Mouse (Mus musculus): ENCODE measurements at regions not wholly inside any gene's neighbourhood (a gene's known extent, or its start where the extent isn't known, plus 50 kb on each side); places are given as distances from the start of the nearest gene placed in this dataset.

DNA sequence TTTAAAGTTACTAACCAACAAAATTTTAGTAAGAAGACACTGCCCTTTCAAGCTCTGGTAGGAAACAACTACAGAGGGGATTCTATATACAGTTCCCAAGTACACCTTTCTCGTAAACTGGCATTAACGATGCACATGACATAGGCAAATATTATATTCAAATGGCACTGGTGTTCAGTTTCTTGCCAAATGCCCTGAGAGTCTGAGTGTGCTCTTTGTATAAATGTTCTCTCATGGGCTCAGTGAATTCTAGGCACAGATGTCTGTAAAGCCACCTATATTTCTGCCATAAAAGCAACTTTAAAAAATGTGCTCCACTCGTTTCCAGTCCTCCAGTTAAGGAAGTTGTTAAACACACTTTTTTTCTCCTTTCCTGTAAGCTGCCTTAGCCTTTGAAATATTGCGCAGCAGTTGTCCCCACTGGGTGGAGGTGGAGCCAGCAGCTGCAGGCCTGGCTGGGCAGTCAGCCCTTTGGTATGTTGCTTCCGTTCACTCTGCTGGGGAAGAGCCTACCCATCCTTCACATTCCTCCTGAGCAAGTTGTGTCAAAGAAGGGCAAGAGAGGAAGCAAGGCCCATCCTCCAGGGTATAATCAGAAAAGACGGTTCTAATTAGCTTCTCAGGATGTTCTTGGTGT, 347.4 kb upstream of the Actbl2 start:
- peak overlapping the region; percentile 42 for H3K27ac ChIP-seq (replicated peaks; ENCODE audit: low read depth, low read length)
- peak; percentile 64 for DNase-seq (ENCODE audit: low spot score)
- peak; percentile 84 for ATAC-seq (ENCODE audit: insufficient number of reproducible peaks, low FRiP score, low TSS enrichment, low read depth)
- H3K4me3 ChIP-seq (ENCODE audit: low read depth, low read length): no peak overlapping the region
- H3K4me1 ChIP-seq (ENCODE audit: control insufficient read depth, insufficient read depth, low read length): peaks cover 15% of the 10 kb centered on the region
- no peaks in the 10 kb centered on the region for H3K9me3 ChIP-seq (ENCODE audit: control insufficient read depth, low read length)
- WGBS: 20% methylated on average over 6 of the region's 6 CpGs
- no peak overlapping the region for H3K4me2 ChIP-seq (ENCODE audit: low read depth, severe bottlenecking)
- no peaks in the 10 kb centered on the region for H3K36me3 ChIP-seq (ENCODE audit: control insufficient read depth, insufficient read depth, low read length)
- no peaks in the 10 kb centered on the region for H3K27me3 ChIP-seq (ENCODE audit: control insufficient read depth, insufficient read depth, low read length)
- no peak overlapping the region for H3K9ac ChIP-seq (ENCODE audit: low read length)

DNA sequence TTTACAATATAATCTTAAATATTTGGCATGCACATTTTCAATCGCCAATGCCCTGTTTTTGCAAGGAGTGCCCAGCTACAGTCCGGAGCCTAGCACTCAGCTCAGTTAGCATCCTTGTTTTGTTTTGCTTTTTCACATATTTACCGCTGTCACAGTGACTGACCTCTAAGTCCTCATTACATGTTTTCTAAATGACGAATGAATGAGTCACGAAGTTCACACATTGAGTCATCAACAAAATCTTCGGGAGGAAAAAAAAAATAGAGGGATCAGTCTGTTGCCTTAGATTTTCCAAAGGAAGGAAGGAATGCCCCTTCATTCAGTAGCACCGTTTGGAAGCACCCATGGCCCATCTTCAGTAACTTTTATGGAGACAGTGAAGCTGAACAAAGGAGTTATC, 342.9 kb upstream of the Actbl2 start:
- DNase-seq (ENCODE audit: low spot score) (no peak), ATAC-seq (ENCODE audit: insufficient number of reproducible peaks, low FRiP score, low TSS enrichment, low read depth) (no peak)
- Histone ChIP-seq H3K27ac (replicated peaks; ENCODE audit: low read depth, low read length) (no peak overlapping the region), H3K27me3 (ENCODE audit: control insufficient read depth, insufficient read depth, low read length) (no peaks in the 10 kb centered on the region), H3K36me3 (ENCODE audit: control insufficient read depth, insufficient read depth, low read length) (no peaks in the 10 kb centered on the region), H3K4me2 (ENCODE audit: low read depth, severe bottlenecking) (no peak overlapping the region), H3K4me1 (ENCODE audit: control insufficient read depth, insufficient read depth, low read length) (peaks cover 11% of the 10 kb centered on the region), H3K9ac (ENCODE audit: low read length) (no peak overlapping the region), H3K4me3 (ENCODE audit: low read depth, low read length) (no peak overlapping the region), H3K9me3 (ENCODE audit: control insufficient read depth, low read length) (no peaks in the 10 kb centered on the region)
- WGBS: 90% methylated on average over 7 of the region's 7 CpGs

DNA sequence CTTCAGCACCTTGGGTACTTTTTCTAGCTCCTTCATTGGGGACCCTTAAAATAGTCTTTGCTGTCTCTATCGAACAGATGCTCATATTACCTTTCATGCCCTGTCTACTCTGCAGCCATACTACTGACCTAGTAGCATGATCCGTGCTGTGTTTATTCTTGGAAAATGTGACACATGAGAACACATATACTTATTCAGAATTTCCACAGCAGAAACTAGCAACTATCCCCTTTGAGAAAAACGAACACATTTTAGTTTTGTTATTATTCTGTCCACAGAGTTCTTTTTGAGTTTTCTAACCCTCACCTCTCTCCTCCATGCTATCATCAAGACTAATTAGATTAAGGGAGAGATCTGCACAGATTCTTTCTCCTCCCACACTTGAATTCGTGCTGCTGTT, 341.6 kb upstream of the Actbl2 start:
- Histone ChIP-seq H3K27me3 (ENCODE audit: control insufficient read depth, insufficient read depth, low read length) (no peaks in the 10 kb centered on the region), H3K9ac (ENCODE audit: low read length) (no peak overlapping the region), H3K4me1 (ENCODE audit: control insufficient read depth, insufficient read depth, low read length) (no peaks in the 10 kb centered on the region), H3K36me3 (ENCODE audit: control insufficient read depth, insufficient read depth, low read length) (no peaks in the 10 kb centered on the region), H3K4me3 (ENCODE audit: low read depth, low read length) (no peak overlapping the region), H3K9me3 (ENCODE audit: control insufficient read depth, low read length) (no peaks in the 10 kb centered on the region), H3K4me2 (ENCODE audit: low read depth, severe bottlenecking) (no peak overlapping the region), H3K27ac (replicated peaks; ENCODE audit: low read depth, low read length) (no peak overlapping the region)
- ATAC-seq (ENCODE audit: insufficient number of reproducible peaks, low FRiP score, low TSS enrichment, low read depth): no peak
- 84% methylated on average over 4 of the region's 4 CpGs for WGBS
- no peak for DNase-seq (ENCODE audit: low spot score)

DNA sequence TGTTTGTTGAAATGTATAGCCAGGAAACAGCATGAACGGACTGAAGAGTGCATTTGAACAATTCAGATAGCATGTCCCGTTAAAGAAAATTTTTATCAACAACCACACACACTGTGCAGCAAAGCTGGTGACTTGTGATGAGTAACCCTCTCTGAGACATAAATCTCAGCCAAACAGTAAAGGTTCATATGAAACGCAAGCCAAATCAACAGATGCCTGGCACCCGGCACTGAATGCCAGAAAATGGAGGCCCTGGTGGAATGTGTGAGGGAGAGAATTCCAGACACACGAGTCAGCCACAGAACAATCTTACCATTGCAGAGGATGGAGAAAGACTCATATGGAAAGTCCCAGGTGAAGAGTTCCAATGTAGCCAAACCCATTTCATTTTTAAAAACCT, 341.1 kb upstream of the Actbl2 start:
- Histone ChIP-seq H3K36me3 (ENCODE audit: control insufficient read depth, insufficient read depth, low read length) (no peaks in the 10 kb centered on the region), H3K9ac (ENCODE audit: low read length) (no peak overlapping the region), H3K4me1 (ENCODE audit: control insufficient read depth, insufficient read depth, low read length) (no peaks in the 10 kb centered on the region), H3K27ac (replicated peaks; ENCODE audit: low read depth, low read length) (no peak overlapping the region), H3K9me3 (ENCODE audit: control insufficient read depth, low read length) (no peaks in the 10 kb centered on the region), H3K4me3 (ENCODE audit: low read depth, low read length) (no peak overlapping the region), H3K27me3 (ENCODE audit: control insufficient read depth, insufficient read depth, low read length) (no peaks in the 10 kb centered on the region), H3K4me2 (ENCODE audit: low read depth, severe bottlenecking) (no peak overlapping the region)
- ATAC-seq (ENCODE audit: insufficient number of reproducible peaks, low FRiP score, low TSS enrichment, low read depth) (no peak), DNase-seq (ENCODE audit: low spot score) (no peak)
- 78% methylated on average over 5 of the region's 5 CpGs for WGBS

DNA sequence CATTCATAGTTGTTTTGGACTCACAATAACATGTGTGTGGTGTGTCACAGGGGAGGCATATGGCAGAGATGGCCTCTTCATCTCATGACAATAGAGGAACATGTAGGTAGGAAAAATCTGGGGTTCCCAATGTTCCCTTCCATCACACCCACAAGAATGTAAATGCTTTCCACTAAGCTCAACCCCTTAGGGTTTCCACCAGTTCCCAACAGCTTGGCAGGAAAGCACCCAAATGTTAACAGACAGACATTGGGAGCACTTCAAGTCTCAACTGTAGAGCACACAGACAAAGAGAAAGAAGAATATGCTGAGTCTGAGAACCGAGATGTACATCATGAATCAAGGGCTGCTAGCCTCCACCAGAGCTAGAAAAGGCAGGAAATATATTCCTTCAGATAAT, 339.7 kb upstream of the Actbl2 start:
- H3K4me3 ChIP-seq (ENCODE audit: low read depth, low read length): no peak overlapping the region
- DNase-seq (ENCODE audit: low spot score): no peak
- H3K36me3 ChIP-seq (ENCODE audit: control insufficient read depth, insufficient read depth, low read length): no peaks in the 10 kb centered on the region
- no peaks in the 10 kb centered on the region for H3K4me1 ChIP-seq (ENCODE audit: control insufficient read depth, insufficient read depth, low read length)
- no peak overlapping the region for H3K9ac ChIP-seq (ENCODE audit: low read length)
- no peaks in the 10 kb centered on the region for H3K27me3 ChIP-seq (ENCODE audit: control insufficient read depth, insufficient read depth, low read length)
- no peak overlapping the region for H3K27ac ChIP-seq (replicated peaks; ENCODE audit: low read depth, low read length)
- ATAC-seq (ENCODE audit: insufficient number of reproducible peaks, low FRiP score, low TSS enrichment, low read depth): no peak
- no peak overlapping the region for H3K4me2 ChIP-seq (ENCODE audit: low read depth, severe bottlenecking)
- WGBS: 70% methylated on average over 1 of the region's 1 CpGs
- H3K9me3 ChIP-seq (ENCODE audit: control insufficient read depth, low read length): no peaks in the 10 kb centered on the region

DNA sequence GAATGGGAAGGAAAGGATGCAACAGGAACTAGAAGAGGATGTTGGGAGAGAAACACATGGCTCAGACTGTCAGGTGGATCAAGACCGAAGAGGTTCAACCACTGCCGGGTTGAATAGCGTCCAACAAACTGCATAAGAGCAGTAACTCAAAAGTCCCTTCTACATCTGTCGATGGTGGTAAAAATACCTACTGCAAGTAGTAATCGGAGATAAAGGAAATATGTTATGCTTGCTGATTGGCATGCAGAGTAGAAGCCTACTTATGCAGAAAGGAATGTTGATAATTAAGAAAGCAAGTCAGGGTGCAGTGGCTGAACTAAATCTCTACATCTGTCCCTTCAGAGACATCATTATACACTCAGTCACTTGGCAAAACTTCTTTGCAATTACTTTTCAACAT, 330.9 kb upstream of the Actbl2 start:
- no peak for DNase-seq (ENCODE audit: low spot score)
- 94% methylated on average over 5 of the region's 5 CpGs for WGBS
- ATAC-seq (ENCODE audit: insufficient number of reproducible peaks, low FRiP score, low TSS enrichment, low read depth): no peak
- no peak overlapping the region for H3K9ac ChIP-seq (ENCODE audit: low read length)
- no peaks in the 10 kb centered on the region for H3K36me3 ChIP-seq (ENCODE audit: control insufficient read depth, insufficient read depth, low read length)
- H3K4me2 ChIP-seq (ENCODE audit: low read depth, severe bottlenecking): no peak overlapping the region
- H3K4me3 ChIP-seq (ENCODE audit: low read depth, low read length): no peak overlapping the region
- no peaks in the 10 kb centered on the region for H3K27me3 ChIP-seq (ENCODE audit: control insufficient read depth, insufficient read depth, low read length)
- no peak overlapping the region for H3K27ac ChIP-seq (replicated peaks; ENCODE audit: low read depth, low read length)
- no peaks in the 10 kb centered on the region for H3K9me3 ChIP-seq (ENCODE audit: control insufficient read depth, low read length)
- H3K4me1 ChIP-seq (ENCODE audit: control insufficient read depth, insufficient read depth, low read length): no peaks in the 10 kb centered on the region

DNA sequence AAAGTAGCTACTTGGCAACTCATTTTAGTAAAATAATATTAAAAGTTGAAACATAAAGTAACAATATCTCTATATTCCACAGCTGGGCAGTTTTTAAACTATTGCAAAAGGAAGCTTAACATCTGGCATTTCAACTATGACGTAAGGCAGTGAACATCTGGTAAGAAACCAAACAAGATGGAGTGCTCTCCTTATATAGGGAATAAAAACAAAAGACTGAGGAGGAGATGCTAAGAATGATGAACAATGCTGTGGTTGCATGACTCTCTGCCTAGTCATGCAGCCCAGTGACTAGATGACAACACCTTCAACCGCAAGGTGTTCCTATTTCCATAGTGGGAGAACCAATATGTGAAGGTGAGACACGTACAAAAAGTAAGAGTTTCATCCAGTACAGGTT, 329.9 kb upstream of the Actbl2 start:
- H3K9ac ChIP-seq (ENCODE audit: low read length): no peak overlapping the region
- H3K4me3 ChIP-seq (ENCODE audit: low read depth, low read length): no peak overlapping the region
- no peaks in the 10 kb centered on the region for H3K9me3 ChIP-seq (ENCODE audit: control insufficient read depth, low read length)
- H3K4me2 ChIP-seq (ENCODE audit: low read depth, severe bottlenecking): no peak overlapping the region
- H3K36me3 ChIP-seq (ENCODE audit: control insufficient read depth, insufficient read depth, low read length): no peaks in the 10 kb centered on the region
- no peak for ATAC-seq (ENCODE audit: insufficient number of reproducible peaks, low FRiP score, low TSS enrichment, low read depth)
- 90% methylated on average over 3 of the region's 3 CpGs for WGBS
- no peaks in the 10 kb centered on the region for H3K4me1 ChIP-seq (ENCODE audit: control insufficient read depth, insufficient read depth, low read length)
- no peaks in the 10 kb centered on the region for H3K27me3 ChIP-seq (ENCODE audit: control insufficient read depth, insufficient read depth, low read length)
- no peak for DNase-seq (ENCODE audit: low spot score)
- no peak overlapping the region for H3K27ac ChIP-seq (replicated peaks; ENCODE audit: low read depth, low read length)

DNA sequence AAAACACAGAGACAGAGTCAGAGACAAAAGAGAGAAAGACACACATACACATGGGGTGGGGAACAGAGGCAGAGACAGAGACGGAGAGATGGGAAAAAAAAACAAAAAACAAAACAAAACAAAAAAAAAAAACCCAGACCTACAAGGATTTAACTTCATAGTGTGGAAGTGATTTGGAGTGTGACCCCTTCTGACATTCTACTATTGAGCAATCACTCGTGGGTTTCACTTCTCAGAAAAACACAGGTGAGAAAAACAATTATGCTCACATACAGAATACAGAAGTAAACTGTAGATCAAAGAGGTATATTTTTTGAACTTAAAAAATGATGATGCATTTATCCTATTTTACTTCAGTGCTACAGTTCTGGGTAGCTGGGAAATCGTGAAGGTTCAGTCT, 326.7 kb upstream of the Actbl2 start:
- Histone ChIP-seq H3K4me3 (ENCODE audit: low read depth, low read length) (no peak overlapping the region), H3K4me1 (ENCODE audit: control insufficient read depth, insufficient read depth, low read length) (no peaks in the 10 kb centered on the region)

DNA sequence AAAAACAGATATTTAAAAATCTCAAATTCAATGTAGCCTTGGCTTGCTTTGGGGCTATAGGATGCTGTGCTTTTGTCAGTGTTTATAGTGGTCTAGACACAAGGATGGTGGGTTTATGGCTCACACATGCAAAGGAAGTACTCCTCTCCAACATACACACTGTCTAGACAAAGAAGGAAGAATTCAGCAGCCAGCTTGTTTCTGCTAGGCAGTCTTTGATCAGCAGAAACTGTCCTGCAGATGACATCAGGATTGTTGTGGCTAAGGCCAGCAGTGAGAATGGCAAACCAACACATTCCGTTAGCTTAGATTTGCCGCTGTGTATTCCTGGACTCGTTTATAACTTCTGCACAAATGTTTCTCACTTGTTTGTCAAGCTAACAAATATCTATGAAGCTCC, 325.9 kb upstream of the Actbl2 start:
- no peak for ATAC-seq (ENCODE audit: insufficient number of reproducible peaks, low FRiP score, low TSS enrichment, low read depth)
- Histone ChIP-seq H3K4me2 (ENCODE audit: low read depth, severe bottlenecking) (no peak overlapping the region), H3K9me3 (ENCODE audit: control insufficient read depth, low read length) (no peaks in the 10 kb centered on the region), H3K27me3 (ENCODE audit: control insufficient read depth, insufficient read depth, low read length) (no peaks in the 10 kb centered on the region), H3K4me3 (ENCODE audit: low read depth, low read length) (no peak overlapping the region), H3K27ac (replicated peaks; ENCODE audit: low read depth, low read length) (no peak overlapping the region), H3K9ac (ENCODE audit: low read length) (no peak overlapping the region), H3K4me1 (ENCODE audit: control insufficient read depth, insufficient read depth, low read length) (no peaks in the 10 kb centered on the region), H3K36me3 (ENCODE audit: control insufficient read depth, insufficient read depth, low read length) (no peaks in the 10 kb centered on the region)
- no peak for DNase-seq (ENCODE audit: low spot score)
- WGBS: 83% methylated on average over 3 of the region's 3 CpGs

More for the DNA sequence above, 326.7 kb upstream of the Actbl2 start:
- Histone ChIP-seq H3K27ac (replicated peaks; ENCODE audit: low read depth, low read length) (no peak overlapping the region), H3K9me3 (ENCODE audit: control insufficient read depth, low read length) (no peaks in the 10 kb centered on the region), H3K4me2 (ENCODE audit: low read depth, severe bottlenecking) (no peak overlapping the region), H3K9ac (ENCODE audit: low read length) (no peak overlapping the region), H3K36me3 (ENCODE audit: control insufficient read depth, insufficient read depth, low read length) (no peaks in the 10 kb centered on the region), H3K27me3 (ENCODE audit: control insufficient read depth, insufficient read depth, low read length) (no peaks in the 10 kb centered on the region)
- DNase-seq (ENCODE audit: low spot score) (no peak), ATAC-seq (ENCODE audit: insufficient number of reproducible peaks, low FRiP score, low TSS enrichment, low read depth) (no peak)
- 80% methylated on average over 3 of the region's 3 CpGs for WGBS
